Mouse (Mus musculus) cortical plate, adult 2 months (tissue): ENCODE results near the gene Col1a1. TPM values are rescaled to one million over a fixed set of nuclear protein-coding genes. Genes with fewer than 3 reads are reported as not detected.

Experiments used
- H3K27ac ChIP-seq: fragments of 200-500 bp; 2 replicates; pipeline ENCODE4 v1.5.1; 2012; ENCODE audit warnings: low read length, control low read depth, inconsistent platforms; ENCODE audit not compliant: insufficient read depth
- H3K4me1 ChIP-seq: fragments of 200-500 bp; 2 replicates; pipeline ENCODE4 v1.6.1; 2011; ENCODE audit warnings: low read length; ENCODE audit not compliant: control insufficient read depth, insufficient read depth
- H3K4me3 ChIP-seq: fragments of 200-500 bp; 2 replicates; pipeline ENCODE4 v1.5.1; 2011; ENCODE audit warnings: mild to moderate bottlenecking, low read length, control low read depth; ENCODE audit not compliant: insufficient read depth
- CTCF ChIP-seq: fragments of 200-500 bp; IDR thresholded peaks from 2 replicates; pipeline ENCODE4 v1.5.1; 2011; ENCODE audit warnings: mild to moderate bottlenecking, control low read depth, low read length; ENCODE audit not compliant: insufficient read depth; ENCODE audit errors: extremely low read depth
- POLR2A ChIP-seq: fragments of 200-500 bp; IDR thresholded peaks from 2 replicates; pipeline ENCODE4 v1.6.1; 2011; ENCODE audit warnings: mild to moderate bottlenecking, low read length, control low read depth; ENCODE audit not compliant: insufficient read depth; ENCODE audit errors: extremely low read depth
- polyA plus RNA-seq: library from polyadenylated mRNA; depleted of rRNA; stranded (reverse); fragments of >200 nt; gene quantifications from 2 replicates; pipeline ENCODE4 v1.2.3, GENCODE M21; 2012; rRNA removed

Gene Col1a1
- polyA plus RNA-seq: 4.3 and 4.9 TPM in 2 replicates

DNA sequence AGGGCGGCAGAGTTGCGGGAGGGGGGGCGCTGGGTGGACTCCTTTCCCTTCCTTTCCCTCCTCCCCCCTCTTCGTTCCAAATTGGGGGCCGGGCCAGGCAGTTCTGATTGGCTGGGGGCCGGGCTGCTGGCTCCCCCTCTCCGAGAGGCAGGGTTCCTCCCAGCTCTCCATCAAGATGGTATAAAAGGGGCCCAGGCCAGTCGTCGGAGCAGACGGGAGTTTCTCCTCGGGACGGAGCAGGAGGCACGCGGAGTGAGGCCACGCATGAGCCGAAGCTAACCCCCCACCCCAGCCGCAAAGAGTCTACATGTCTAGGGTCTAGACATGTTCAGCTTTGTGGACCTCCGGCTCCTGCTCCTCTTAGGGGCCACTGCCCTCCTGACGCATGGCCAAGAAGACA, at the start of gene Col1a1:
Gene Col1a1, plus strand, starts transcription at position 180 of the 400 bp plus-strand sequence.
- TF ChIP-seq CTCF (no peak), POLR2A (no peak)
- no peak within 1 kb of the TSS for H3K4me3 ChIP-seq
- no peak within 1 kb of the TSS for H3K27ac ChIP-seq
- H3K4me1 ChIP-seq: peaks cover 3% of the 10 kb centered on the region; the same call in 1 of the 2 replicates

DNA sequence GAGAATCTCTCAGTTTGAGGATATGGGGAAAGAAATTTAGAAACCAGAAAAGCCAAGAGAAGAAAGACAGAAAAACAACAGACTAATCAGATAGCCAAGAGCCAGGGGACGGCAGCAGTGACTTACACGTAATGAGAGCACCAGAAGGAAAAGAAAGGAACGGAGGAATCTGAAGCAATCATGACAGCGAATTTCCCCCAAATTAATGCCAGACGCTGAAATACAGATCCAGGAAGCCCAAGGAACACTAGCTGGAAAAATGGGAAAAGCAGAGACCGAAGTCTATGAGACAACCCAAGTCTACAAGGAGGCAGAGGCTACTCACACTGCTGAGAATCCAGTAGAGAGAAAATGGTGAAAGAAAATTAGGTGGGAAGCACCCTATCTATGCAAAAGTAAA, 44.9 kb upstream of the Col1a1 start:
- no peak for TF ChIP-seq CTCF
- TF ChIP-seq POLR2A: no peak
- H3K4me3 ChIP-seq: no peak overlapping the region
- H3K27ac ChIP-seq: no peak overlapping the region
- H3K4me1 ChIP-seq: no peaks in the 10 kb centered on the region

DNA sequence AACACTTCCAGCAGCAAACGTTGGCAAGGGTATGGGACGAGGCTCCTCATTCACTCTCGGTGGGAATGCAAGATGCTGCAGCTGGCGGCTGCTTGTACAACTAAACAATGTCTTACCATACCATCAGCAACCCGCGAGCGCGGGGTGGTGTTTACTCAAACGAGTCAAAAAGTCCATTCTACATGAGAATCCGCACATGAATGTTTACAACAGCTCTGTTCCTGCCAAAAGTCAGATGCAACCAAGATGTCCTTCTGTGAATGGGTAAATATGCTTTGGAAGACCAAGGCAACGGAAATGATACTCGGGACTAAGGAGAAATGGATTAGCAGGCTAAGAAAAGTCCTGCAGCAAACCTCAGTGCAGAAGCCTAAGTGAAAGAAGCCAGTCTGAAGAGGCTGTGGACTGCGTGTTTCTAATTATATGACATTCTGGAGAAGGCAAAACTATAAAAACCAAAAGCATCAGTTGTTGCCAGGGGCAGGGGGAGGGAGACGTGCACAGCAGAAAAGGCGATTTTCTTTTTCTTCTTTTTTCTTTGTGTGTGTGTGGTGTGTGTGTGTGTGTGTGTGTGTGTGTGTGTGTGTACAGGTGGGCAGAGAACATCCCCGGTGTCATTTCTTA, 39.2 kb upstream of the Col1a1 start:
- H3K4me1 ChIP-seq: peaks cover 2% of the 10 kb centered on the region; the same call in 1 of the 2 replicates
- TF ChIP-seq CTCF: no peak
- no peak for TF ChIP-seq POLR2A
- H3K4me3 ChIP-seq: no peak overlapping the region
- H3K27ac ChIP-seq: no peak overlapping the region

GRCm38 (mm10) chr11:94901231-94901630, 34.8 kb upstream of the Col1a1 start:
- peaks cover 2% of the 10 kb centered on the region; the same call in 1 of the 2 replicates for H3K4me1 ChIP-seq
- TF ChIP-seq CTCF: no peak
- no peak for TF ChIP-seq POLR2A
- H3K27ac ChIP-seq: no peak overlapping the region
- no peak overlapping the region for H3K4me3 ChIP-seq

- Histone ChIP-seq H3K4me3 (no peak overlapping the region), H3K4me1 (no peaks in the 10 kb centered on the region), H3K27ac (no peak overlapping the region)
- TF ChIP-seq POLR2A (no peak), CTCF (no peak)
Observed at GRCm38 (mm10) chr11:94904306-94904705, 31.7 kb upstream of the Col1a1 start.

GRCm38 (mm10) chr11:94910971-94911370, 25.1 kb upstream of the Col1a1 start:
- no peak for TF ChIP-seq CTCF
- no peak for TF ChIP-seq POLR2A
- Histone ChIP-seq H3K27ac (no peak overlapping the region), H3K4me1 (no peaks in the 10 kb centered on the region), H3K4me3 (no peak overlapping the region)

DNA sequence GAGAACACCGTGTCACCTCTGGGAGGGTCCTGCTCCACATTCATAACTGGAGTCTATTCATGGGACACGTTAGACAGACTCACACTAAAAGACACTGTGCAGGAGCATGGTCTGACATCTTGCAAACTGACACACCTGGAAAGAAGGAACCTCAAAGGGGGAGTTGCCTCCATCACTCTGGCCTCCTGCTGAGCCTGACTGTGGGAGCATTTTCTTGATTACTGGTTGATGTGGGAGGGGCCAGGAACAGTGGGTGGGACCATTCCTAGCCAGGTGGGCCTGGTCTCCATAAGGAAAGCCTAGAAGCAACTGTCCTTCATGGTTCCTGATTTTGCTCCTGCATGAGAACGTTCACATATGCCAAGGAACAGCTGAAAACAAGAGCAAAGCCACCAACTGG, 23.5 kb upstream of the Col1a1 start:
- TF ChIP-seq CTCF (no peak), POLR2A (no peak)
- no peak overlapping the region for H3K27ac ChIP-seq
- H3K4me3 ChIP-seq: no peak overlapping the region
- H3K4me1 ChIP-seq: no peaks in the 10 kb centered on the region

DNA sequence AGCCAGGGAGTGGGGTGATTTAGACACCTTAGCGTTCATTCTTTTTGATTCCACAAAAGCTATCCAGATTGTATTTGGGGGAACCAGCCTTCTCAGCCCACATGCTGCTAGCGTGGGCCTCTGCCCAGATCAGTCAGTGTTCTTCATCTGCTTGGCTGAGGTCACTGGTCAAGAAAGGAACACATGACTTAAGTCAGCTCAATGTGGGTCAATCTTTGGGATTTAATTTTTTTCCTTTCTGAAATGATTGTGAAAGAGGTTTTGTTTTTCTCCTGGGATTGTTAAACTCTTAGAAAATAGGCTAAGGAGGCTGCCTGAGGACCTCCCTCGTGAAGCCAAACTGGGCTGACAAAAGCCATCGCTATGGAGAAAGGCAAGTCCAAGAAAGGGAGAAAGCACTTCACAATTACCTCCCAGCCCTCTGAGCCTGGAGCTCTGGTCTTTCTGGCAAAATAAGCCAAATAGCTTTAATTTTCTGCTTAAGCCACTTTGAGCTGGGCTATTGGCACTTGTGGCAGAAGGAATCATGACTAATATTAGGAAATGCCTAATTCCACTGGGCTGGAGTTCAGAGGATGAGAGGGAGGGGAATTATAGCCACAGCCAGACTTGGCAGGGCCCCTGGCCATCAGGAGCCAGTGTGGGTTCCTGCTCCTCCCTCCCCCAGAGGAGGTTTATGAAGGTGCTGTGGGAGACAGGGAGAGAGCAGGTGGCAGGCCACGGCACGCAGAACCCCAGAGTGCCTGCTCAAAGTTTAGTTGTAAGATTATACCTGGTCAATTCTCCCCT, 22.5 kb upstream of the Col1a1 start:
- Histone ChIP-seq H3K4me3 (no peak overlapping the region), H3K4me1 (no peaks in the 10 kb centered on the region), H3K27ac (no peak overlapping the region)
- TF ChIP-seq CTCF: no peak
- TF ChIP-seq POLR2A: no peak

- TF ChIP-seq POLR2A (no peak), CTCF (no peak)
- no peak overlapping the region for H3K4me3 ChIP-seq
- no peak overlapping the region for H3K27ac ChIP-seq
- no peaks in the 10 kb centered on the region for H3K4me1 ChIP-seq
Observed at GRCm38 (mm10) chr11:94915675-94916403, 20.2 kb upstream of the Col1a1 start.
